Comparison of ENCODE assay signal across 10 mouse cellular contexts in the genomic region with DNA sequence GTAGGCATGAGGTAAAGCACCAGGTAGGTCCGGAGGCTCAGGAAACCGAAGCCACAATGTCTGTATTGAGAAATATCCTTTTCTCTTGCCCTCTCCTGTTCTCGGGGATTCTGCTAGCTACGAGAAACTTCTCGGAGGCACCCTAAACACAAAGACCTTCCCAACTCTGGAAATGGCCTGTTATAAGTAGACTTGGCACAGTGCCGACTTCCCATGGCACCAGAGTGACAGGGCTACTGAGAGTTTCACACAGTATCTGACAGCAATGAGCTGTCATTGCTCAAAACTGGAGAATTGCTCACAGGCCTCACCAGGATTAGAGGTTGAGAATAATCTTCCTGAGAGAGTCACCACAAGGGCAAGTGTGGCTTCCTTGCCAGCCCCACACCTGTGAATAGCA.
"Had no signal": no experiment of that assay in that cellular context is flagged by ENCODE, and none has a peak within 500 bp of the region (broad histone marks: within the 10 kb centered on the region; RNA-seq: fewer than 3 reads in every experiment).

No protein-coding gene starts in this region.

- DNase-seq: kidney, postnatal 36 days; left cerebral cortex, postnatal 4 days; lung, adult 18-20 months; right cerebral cortex, postnatal 25 days; thymus, postnatal 36 days had no signal

- H3K4me1 ChIP-seq: midbrain, embryonic 12.5 days had no signal

- H3K4me3 ChIP-seq: layer of hippocampus, adult 2 months; limb, embryonic 13.5 days; midbrain, embryonic 12.5 days had no signal

- H3K9me3 ChIP-seq: limb, embryonic 13.5 days; midbrain, embryonic 12.5 days had no signal

- H3K36me3 ChIP-seq: limb, embryonic 13.5 days; midbrain, embryonic 12.5 days had no signal

- H3K27ac ChIP-seq: kidney, postnatal 0 days; layer of hippocampus, adult 2 months; limb, embryonic 13.5 days; liver, embryonic 14.5 days; midbrain, embryonic 12.5 days had no signal

- H3K27me3 ChIP-seq: midbrain, embryonic 12.5 days had no signal

- H3K4me2 ChIP-seq: limb, embryonic 13.5 days; midbrain, embryonic 12.5 days had no signal

- H3K9ac ChIP-seq: limb, embryonic 13.5 days; liver, embryonic 14.5 days; midbrain, embryonic 12.5 days had no signal
